Mouse (Mus musculus) thymus, adult 2 months (tissue): ENCODE results near the gene Ccdc138. TPM values are rescaled to one million over a fixed set of nuclear protein-coding genes. Genes with fewer than 3 reads are reported as not detected.

Source experiments
- DNase-seq: peaks from one replicate; pipeline ENCODE4 v3.0.0; 2021
- H3K27ac ChIP-seq: fragments of 200-500 bp; 2 replicates; pipeline ENCODE4 v1.5.1; 2012; ENCODE audit warnings: low read length, control low read depth; ENCODE audit not compliant: control insufficient read depth, insufficient read depth
- H3K27me3 ChIP-seq: fragments of 200-500 bp; 2 replicates; pipeline ENCODE4 v1.6.1; 2012; ENCODE audit warnings: mild to moderate bottlenecking, low read length, moderate library complexity, mixed read lengths; ENCODE audit not compliant: control insufficient read depth, insufficient read depth
- H3K36me3 ChIP-seq: fragments of 200-500 bp; 2 replicates; pipeline ENCODE4 v1.6.1; 2012; ENCODE audit warnings: mild to moderate bottlenecking, low read length, moderate library complexity; ENCODE audit not compliant: control insufficient read depth, insufficient read depth
- H3K4me1 ChIP-seq: fragments of 200-500 bp; replicated peaks from 2 replicates; pipeline ENCODE4 v1.6.1; 2012; ENCODE audit warnings: low read length; ENCODE audit not compliant: control insufficient read depth, insufficient read depth
- H3K4me3 ChIP-seq: fragments of 200-500 bp; 2 replicates; pipeline ENCODE4 v1.5.1; 2012; ENCODE audit warnings: mild to moderate bottlenecking, low read length, control low read depth, moderate library complexity; ENCODE audit not compliant: control insufficient read depth, insufficient read depth
- CTCF ChIP-seq: fragments of 200-500 bp; IDR thresholded peaks from 2 replicates; pipeline ENCODE4 v1.5.1; 2012; ENCODE audit warnings: mild to moderate bottlenecking, control low read depth, low read length, moderate library complexity, borderline replicate concordance; ENCODE audit not compliant: control insufficient read depth, poor library complexity, insufficient read depth; ENCODE audit errors: extremely low read depth
- POLR2A ChIP-seq: fragments of 200-500 bp; IDR thresholded peaks from 2 replicates; pipeline ENCODE4 v1.6.1; 2012; ENCODE audit warnings: mild to moderate bottlenecking, low read length, control low read depth, moderate library complexity; ENCODE audit not compliant: control insufficient read depth, poor library complexity, insufficient read depth; ENCODE audit errors: extremely low read depth
- WGBS: fragments of 180-500 bp; shearing (Covaris S2); methylation state at CpG from one replicate; pipeline ENCODE4 v1.1.7; 2018; 5-methylcytosine and 5-hydroxymethylcytosine counted together
- polyA plus RNA-seq: library from polyadenylated mRNA; depleted of rRNA; stranded (reverse); fragments of >200 nt; gene quantifications from 2 replicates; pipeline ENCODE4 v1.2.3, GENCODE M21; 2012

The Ccdc138 gene
- polyA plus RNA-seq, 1 experiment, result 1.2 TPM

DNA sequence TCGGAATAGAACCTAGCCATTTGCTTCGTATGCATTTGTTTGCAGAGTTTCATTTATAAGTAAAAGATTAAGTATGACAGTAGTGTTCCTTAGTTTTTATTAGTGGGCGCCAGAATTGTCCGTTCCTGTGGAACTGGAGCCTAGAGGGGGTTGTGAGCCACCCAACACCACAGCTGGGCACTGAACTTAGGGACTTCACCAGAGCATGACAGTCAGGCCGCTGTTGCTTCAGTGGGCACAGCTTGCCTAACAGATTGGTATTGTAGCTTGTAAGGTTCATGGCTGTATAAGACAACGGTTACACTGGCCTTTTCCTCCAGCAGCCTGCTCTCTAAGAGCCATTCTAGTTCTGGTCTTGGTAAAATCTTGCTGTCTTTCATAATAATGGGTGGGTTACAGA is 62.8 kb downstream of the Ccdc138 start:
- DNase-seq, result no peak
- H3K4me1 ChIP-seq, result no peaks in the 10 kb centered on the region
- no peaks in the 10 kb centered on the region for H3K36me3 ChIP-seq
- H3K4me3 ChIP-seq, result no peak overlapping the region
- TF ChIP-seq POLR2A (no peak), CTCF (no peak)
- H3K27me3 ChIP-seq, result no peaks in the 10 kb centered on the region
- 93% methylated on average over 6 of the region's 6 CpGs for WGBS
- H3K27ac ChIP-seq, result no peak overlapping the region

DNA sequence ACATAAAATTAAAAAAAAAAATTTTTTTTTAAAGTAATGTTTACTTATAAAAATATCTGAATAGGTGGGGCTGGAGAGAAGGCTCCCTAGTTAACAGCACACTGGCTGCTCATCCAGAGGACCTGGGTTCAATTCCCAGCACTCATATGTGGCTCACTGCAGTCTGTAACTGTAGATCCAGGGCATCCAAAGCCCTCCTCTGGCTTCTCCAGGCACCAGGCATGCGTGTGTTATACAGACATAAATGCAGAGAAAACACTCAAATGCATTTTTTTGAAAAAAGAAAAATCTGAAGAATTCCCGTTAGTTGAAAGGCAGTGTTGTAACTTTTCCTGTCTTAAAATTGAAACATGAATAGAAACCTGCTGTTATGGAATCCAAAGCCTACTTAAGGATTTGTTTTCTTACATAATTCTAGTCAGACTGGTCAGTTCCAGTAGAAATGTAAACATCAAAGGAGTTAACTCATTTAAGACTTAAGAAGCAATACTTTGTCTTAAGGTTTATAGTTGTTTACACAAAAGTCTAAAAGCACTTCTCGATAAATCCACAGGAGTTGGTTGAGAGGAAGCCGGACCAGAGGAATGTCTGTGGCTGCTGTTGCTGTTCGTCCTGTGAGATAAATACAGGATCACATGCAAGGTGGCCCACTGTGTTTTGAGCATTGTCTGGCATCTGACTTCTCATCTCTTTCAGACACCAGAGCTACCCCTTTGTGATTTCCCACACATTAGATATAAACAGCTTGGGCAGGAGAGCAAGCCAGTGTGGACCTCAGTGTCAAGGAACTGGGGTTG is 87.9 kb downstream of the Ccdc138 start:
- no peak for TF ChIP-seq CTCF
- no peak for TF ChIP-seq POLR2A
- no peaks in the 10 kb centered on the region for H3K27me3 ChIP-seq
- no peaks in the 10 kb centered on the region for H3K36me3 ChIP-seq
- no peak overlapping the region for H3K27ac ChIP-seq
- no peak overlapping the region for H3K4me3 ChIP-seq
- 90% methylated on average over 5 of the region's 5 CpGs for WGBS
- no peak for DNase-seq
- no peaks in the 10 kb centered on the region for H3K4me1 ChIP-seq

DNA sequence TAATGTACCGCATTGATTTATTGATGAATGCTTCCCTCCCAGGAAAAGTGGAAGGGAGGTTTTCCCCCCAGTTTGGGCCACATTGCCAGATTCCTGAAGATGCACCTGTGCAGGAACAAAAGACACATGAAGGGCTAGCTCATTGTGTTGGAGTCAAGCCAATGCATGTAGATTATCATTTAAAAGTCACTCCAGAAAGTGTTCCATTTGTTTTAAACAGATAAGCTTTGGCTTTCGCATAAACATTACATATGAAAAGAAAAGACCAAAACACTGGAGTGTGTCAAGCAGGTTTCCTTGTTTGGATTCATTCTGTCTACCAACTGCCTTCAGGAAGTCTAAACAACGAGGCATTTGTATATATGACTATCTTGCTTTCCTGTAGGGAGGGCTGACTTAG is 96.7 kb downstream of the Ccdc138 start:
- TF ChIP-seq CTCF (no peak), POLR2A (no peak)
- DNase-seq, result no peak
- Histone ChIP-seq H3K27ac (no peak overlapping the region), H3K4me1 (no peaks in the 10 kb centered on the region), H3K4me3 (no peak overlapping the region), H3K27me3 (no peaks in the 10 kb centered on the region), H3K36me3 (no peaks in the 10 kb centered on the region)
- WGBS, result 75% methylated on average over 3 of the region's 3 CpGs

DNA sequence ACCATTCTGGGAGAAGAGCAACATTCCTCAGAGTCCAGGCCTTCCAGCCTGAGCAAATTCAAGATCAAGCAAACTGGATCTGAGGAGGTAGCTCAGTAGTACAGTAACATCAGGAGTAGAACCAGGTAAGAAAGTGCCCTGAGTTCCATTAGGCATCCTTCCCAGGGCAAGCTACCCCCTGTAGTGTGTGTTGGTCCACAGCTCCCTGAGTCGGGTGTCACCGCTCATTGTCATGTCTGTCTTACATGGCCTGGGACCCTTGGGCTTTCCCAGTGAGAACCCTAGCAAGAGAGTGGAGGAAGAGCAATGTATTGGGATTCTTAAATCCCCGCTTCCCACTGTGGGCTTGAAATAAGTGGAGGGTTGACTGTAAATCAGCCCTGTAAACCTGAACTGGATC is 97.4 kb downstream of the Ccdc138 start:
- no peak for TF ChIP-seq CTCF
- TF ChIP-seq POLR2A, result no peak
- no peak overlapping the region for H3K4me3 ChIP-seq
- no peak for DNase-seq
- no peaks in the 10 kb centered on the region for H3K36me3 ChIP-seq
- 97% methylated on average over 3 of the region's 3 CpGs for WGBS
- H3K27me3 ChIP-seq, result no peaks in the 10 kb centered on the region
- H3K4me1 ChIP-seq, result no peaks in the 10 kb centered on the region
- H3K27ac ChIP-seq, result no peak overlapping the region

DNA sequence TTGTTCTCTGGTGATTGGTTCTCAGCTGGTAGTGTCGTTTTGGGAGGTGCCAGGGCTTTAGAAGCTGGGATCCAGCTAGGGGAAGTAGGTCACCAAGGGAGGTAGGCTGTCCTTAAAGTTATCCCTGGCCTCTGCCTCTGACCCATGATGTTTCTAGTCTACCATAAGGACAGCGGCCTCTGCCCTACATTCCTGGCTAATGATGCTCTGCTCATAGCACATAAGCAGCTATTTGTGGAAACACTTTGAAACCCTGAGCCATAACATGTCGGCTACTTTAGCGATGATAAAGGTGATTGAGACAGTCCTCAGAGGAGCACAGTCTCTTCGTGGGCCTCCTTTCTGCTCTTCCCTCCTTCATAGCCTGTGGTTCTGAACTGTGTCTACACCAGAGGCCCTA is 98.1 kb downstream of the Ccdc138 start:
- no peak overlapping the region for H3K4me3 ChIP-seq
- H3K27ac ChIP-seq, result no peak overlapping the region
- 92% methylated on average over 5 of the region's 5 CpGs for WGBS
- H3K27me3 ChIP-seq, result no peaks in the 10 kb centered on the region
- no peak for DNase-seq
- H3K36me3 ChIP-seq, result no peaks in the 10 kb centered on the region
- no peaks in the 10 kb centered on the region for H3K4me1 ChIP-seq
- TF ChIP-seq POLR2A, result no peak
- no peak for TF ChIP-seq CTCF

DNA sequence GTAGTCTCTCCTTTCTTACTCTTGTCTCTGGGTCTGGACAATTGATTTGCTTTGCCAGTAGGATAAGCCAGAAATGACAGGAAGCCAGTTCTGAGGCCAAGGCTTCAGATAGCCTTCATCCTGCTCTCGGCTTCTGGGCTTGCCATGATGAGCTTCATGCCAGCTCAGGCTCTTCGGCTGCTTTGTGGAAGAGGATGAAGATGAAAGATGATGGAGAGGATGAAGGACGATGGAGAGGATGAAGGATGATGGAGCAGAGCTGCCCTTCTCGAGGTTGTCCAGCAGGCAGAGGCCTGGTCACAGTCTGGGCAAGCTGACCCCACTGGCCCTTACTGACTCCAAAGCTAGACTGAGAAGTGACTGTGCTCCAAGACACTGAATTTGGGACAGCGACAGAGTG is 102.4 kb downstream of the Ccdc138 start:
- DNase-seq, result no peak
- 94% methylated on average over 5 of the region's 5 CpGs for WGBS
- H3K27ac ChIP-seq, result no peak overlapping the region
- no peaks in the 10 kb centered on the region for H3K36me3 ChIP-seq
- H3K4me3 ChIP-seq, result no peak overlapping the region
- no peaks in the 10 kb centered on the region for H3K4me1 ChIP-seq
- no peaks in the 10 kb centered on the region for H3K27me3 ChIP-seq
- TF ChIP-seq POLR2A, result no peak
- no peak for TF ChIP-seq CTCF

DNA sequence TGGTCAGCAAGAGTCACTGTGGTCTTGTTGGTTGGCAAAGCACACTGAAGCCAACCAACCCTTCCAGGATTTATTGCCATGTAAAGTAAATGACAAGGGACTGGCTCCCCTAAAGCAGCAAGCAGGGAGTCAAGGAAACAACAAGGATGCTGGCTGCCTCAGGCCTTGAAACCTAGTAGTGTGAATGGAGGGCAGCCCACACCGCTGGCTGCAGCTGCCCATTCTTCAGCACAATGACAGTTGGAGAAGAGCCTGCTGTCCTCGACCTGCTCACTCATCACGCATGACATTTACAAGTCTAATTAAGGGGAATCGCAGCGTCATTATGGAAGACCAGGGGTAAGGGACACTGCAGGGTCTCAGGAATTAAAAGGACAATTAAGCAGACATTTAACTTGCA is 103.2 kb downstream of the Ccdc138 start:
- no peaks in the 10 kb centered on the region for H3K4me1 ChIP-seq
- TF ChIP-seq POLR2A (no peak), CTCF (no peak)
- no peaks in the 10 kb centered on the region for H3K36me3 ChIP-seq
- no peak overlapping the region for H3K27ac ChIP-seq
- WGBS, result 83% methylated on average over 5 of the region's 5 CpGs
- no peak overlapping the region for H3K4me3 ChIP-seq
- H3K27me3 ChIP-seq, result no peaks in the 10 kb centered on the region
- DNase-seq, result no peak

DNA sequence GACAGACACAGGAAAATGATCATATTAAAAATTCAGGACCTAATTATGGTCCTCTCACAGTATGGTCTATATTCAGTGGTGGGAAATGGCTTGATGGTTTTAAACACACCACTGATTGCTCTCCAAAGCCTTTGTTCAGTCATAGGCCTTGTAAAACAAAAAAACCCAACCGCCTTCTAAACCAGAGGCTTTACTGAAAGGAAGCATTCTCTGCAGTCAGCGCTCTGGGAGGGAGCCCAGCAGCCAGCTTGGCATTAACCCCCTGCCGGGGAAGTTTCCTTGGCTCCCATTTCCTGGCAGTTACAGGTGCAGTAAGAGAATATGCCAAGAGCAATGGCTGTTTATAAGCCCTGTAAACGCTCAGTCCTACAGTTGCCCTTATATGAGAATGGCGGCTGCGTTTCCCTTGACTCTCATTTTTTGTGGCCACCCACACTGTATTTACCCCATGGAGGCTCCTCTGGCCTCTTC is 103.7 kb downstream of the Ccdc138 start:
- H3K4me3 ChIP-seq, result no peak overlapping the region
- no peaks in the 10 kb centered on the region for H3K27me3 ChIP-seq
- H3K36me3 ChIP-seq, result no peaks in the 10 kb centered on the region
- WGBS, result 87% methylated on average over 6 of the region's 6 CpGs
- no peaks in the 10 kb centered on the region for H3K4me1 ChIP-seq
- TF ChIP-seq CTCF, result no peak
- no peak for TF ChIP-seq POLR2A
- no peak for DNase-seq
- no peak overlapping the region for H3K27ac ChIP-seq
